Mouse (Mus musculus): ENCODE results near the gene Smad5. TPM values are rescaled to one million over a fixed set of nuclear protein-coding genes. Genes with fewer than 3 reads are reported as not detected.

Gene Smad5
- polyA plus RNA-seq, 1 experiment from 2014 or later = 41.2 TPM

- H3K9ac ChIP-seq = no peak overlapping the region
- ATAC-seq (ENCODE audit: low FRiP score, low read depth) = no peak
- 77% methylated on average over 1 of the region's 1 CpGs for WGBS
Observed at GRCm38 (mm10) chr13:56782621-56783020, 79.8 kb downstream of the Smad5 start.

DNA sequence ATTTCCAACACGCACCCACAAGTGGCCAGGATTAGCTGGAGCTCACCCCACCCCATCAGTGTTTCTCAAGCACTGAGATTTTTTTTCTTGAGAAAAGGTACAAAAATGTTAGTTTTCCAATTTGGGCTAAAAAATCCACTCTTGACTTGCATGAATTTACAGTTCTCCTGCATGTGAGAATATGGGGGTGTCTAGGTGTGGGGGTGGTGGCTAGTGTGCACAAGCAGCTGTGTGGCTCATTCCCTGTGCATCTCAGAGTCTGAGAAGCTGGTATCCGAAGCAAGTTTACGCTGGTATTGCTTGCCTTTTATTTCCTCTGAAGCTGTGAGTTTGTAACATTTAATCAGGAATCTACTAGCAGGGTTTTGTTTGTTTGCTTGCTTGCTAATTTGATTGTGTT, 87.9 kb downstream of the Smad5 start:
- no peak overlapping the region for H3K4me3 ChIP-seq
- H3K4me1 ChIP-seq = peaks cover 14% of the 10 kb centered on the region
- H3K27ac ChIP-seq = no peak overlapping the region
- no peak overlapping the region for H3K9ac ChIP-seq
- H3K36me3 ChIP-seq = no peaks in the 10 kb centered on the region
- WGBS = 78% methylated on average over 3 of the region's 3 CpGs
- H3K4me2 ChIP-seq (replicated peaks) = no peak overlapping the region
- ATAC-seq (ENCODE audit: low FRiP score, low read depth) = no peak
- H3K27me3 ChIP-seq = no peaks in the 10 kb centered on the region
- no peaks in the 10 kb centered on the region for H3K9me3 ChIP-seq

More at GRCm38 (mm10) chr13:56782621-56783020, 79.8 kb downstream of the Smad5 start:
- Histone ChIP-seq H3K27ac (no peak overlapping the region), H3K27me3 (no peaks in the 10 kb centered on the region), H3K4me1 (no peaks in the 10 kb centered on the region), H3K4me3 (no peak overlapping the region), H3K9me3 (peaks cover 3% of the 10 kb centered on the region; the same call in 1 of the 2 replicates), H3K4me2 (replicated peaks) (no peak overlapping the region), H3K36me3 (no peaks in the 10 kb centered on the region)

Other genes with a start within 250 kb of the Smad5 start
- not detected in 2 replicates for gene Il9, start 220.8 kb upstream of the Smad5 start, polyA plus RNA-seq (2015; fragmentation: Nextera tagmentation; extraction: Ambion mirVana)
- gene Fbxl21, start 180.5 kb upstream of the Smad5 start, polyA plus RNA-seq (2015; fragmentation: Nextera tagmentation; extraction: Ambion mirVana) = 3.0 and 3.6 TPM in 2 replicates
- gene Lect2, start 154.5 kb upstream of the Smad5 start, polyA plus RNA-seq (2015; fragmentation: Nextera tagmentation; extraction: Ambion mirVana) = not detected in 2 replicates
- 180 and 183 TPM in 2 replicates for gene Tgfbi, start 93.5 kb upstream of the Smad5 start, polyA plus RNA-seq (2015; fragmentation: Nextera tagmentation; extraction: Ambion mirVana)
- 0.10 and 0.26 TPM in 2 replicates for gene Gm45623, start 50.8 kb downstream of the Smad5 start, polyA plus RNA-seq (2015; fragmentation: Nextera tagmentation; extraction: Ambion mirVana)
- gene Trpc7, start 193.0 kb downstream of the Smad5 start, polyA plus RNA-seq (2015; fragmentation: Nextera tagmentation; extraction: Ambion mirVana) = 0.05 TPM in 1 of 2 replicates, not detected in the other

Measured in limb, embryonic 13.5 days (tissue).